Mouse (Mus musculus) left cerebral cortex, postnatal 14 days (tissue): ENCODE measurements around the gene Rftn1. TPM values are rescaled to one million over a fixed set of nuclear protein-coding genes. Genes with fewer than 3 reads are reported as not detected.

Experiments
- DNase-seq, 2 experiments: peaks; one replicate each; pipeline ENCODE4 v3.0.0; 2021 to 2022; ENCODE audit warnings: low spot score in 2 of 2, mixed read lengths in 1 of 2
- intact Hi-C: fragments of 180-260 bp; cut with DNase I; formaldehyde crosslinking; loops from one replicate; pipeline ENCODE4 v1.15.1; 2025
- total RNA-seq, 2 experiments: library from RNA; stranded (reverse); gene quantifications; 2 replicates each; pipeline ENCODE4 v1.2.3; 2021

Gene Rftn1
- total RNA-seq, 2 experiments from 2014 or later = 7.3 to 11.2 TPM

- intact Hi-C loops = no loop called here
- DNase-seq = no peak
Observed at GRCm38 (mm10) chr17:50080991-50081390, 109.5 kb downstream of the Rftn1 start.

GRCm38 (mm10) chr17:50078749-50079148 lies 111.7 kb downstream of the Rftn1 start:
- no peak for DNase-seq
- intact Hi-C loops = no loop called here

- intact Hi-C loops = no loop called here
- no peak for DNase-seq
Observed at GRCm38 (mm10) chr17:50072982-50073965, 117.2 kb downstream of the Rftn1 start.

- DNase-seq = no peak
- intact Hi-C loops = no loop called here
Observed at GRCm38 (mm10) chr17:50071602-50071988, 118.9 kb downstream of the Rftn1 start.

- intact Hi-C loops = no loop called here
- no peak for DNase-seq
Observed at GRCm38 (mm10) chr17:50070822-50071601, 119.5 kb downstream of the Rftn1 start.

- DNase-seq = peak; percentile 59 to 77
- intact Hi-C loops = no loop called here
Observed at GRCm38 (mm10) chr17:50069897-50070636, 120.4 kb downstream of the Rftn1 start.

- intact Hi-C loops = no loop called here
- DNase-seq = peak; percentile 24 to 52
Observed at GRCm38 (mm10) chr17:50069205-50069604, 121.3 kb downstream of the Rftn1 start.

- intact Hi-C loops = no loop called here
- DNase-seq = no peak
Observed at GRCm38 (mm10) chr17:50068681-50069138, 121.8 kb downstream of the Rftn1 start.

GRCm38 (mm10) chr17:50067774-50068680 lies 122.4 kb downstream of the Rftn1 start:
- intact Hi-C loops = no loop called here
- DNase-seq = no peak

GRCm38 (mm10) chr17:50066822-50067713 lies 123.4 kb downstream of the Rftn1 start:
- DNase-seq = no peak
- intact Hi-C loops = no loop called here

- DNase-seq = no peak
- intact Hi-C loops = no loop called here
Observed at GRCm38 (mm10) chr17:50063832-50064627, 126.4 kb downstream of the Rftn1 start.

GRCm38 (mm10) chr17:50062649-50063048 lies 127.8 kb downstream of the Rftn1 start:
- intact Hi-C loops = no loop called here
- no peak for DNase-seq

GRCm38 (mm10) chr17:50061446-50061845 lies 129.0 kb downstream of the Rftn1 start:
- DNase-seq = peak in 1 of 2 experiments; percentile 41
- intact Hi-C loops = no loop called here

- intact Hi-C loops = no loop called here
- DNase-seq = no peak
Observed at GRCm38 (mm10) chr17:50060220-50060619, 130.3 kb downstream of the Rftn1 start.

GRCm38 (mm10) chr17:50059417-50059816 lies 131.1 kb downstream of the Rftn1 start:
- intact Hi-C loops = no loop called here
- DNase-seq = no peak

GRCm38 (mm10) chr17:50055154-50055756 lies 135.2 kb downstream of the Rftn1 start:
- no peak for DNase-seq
- intact Hi-C loops = no loop called here
